19 mouse cellular contexts compared by ENCODE assay signal in the genomic region with DNA sequence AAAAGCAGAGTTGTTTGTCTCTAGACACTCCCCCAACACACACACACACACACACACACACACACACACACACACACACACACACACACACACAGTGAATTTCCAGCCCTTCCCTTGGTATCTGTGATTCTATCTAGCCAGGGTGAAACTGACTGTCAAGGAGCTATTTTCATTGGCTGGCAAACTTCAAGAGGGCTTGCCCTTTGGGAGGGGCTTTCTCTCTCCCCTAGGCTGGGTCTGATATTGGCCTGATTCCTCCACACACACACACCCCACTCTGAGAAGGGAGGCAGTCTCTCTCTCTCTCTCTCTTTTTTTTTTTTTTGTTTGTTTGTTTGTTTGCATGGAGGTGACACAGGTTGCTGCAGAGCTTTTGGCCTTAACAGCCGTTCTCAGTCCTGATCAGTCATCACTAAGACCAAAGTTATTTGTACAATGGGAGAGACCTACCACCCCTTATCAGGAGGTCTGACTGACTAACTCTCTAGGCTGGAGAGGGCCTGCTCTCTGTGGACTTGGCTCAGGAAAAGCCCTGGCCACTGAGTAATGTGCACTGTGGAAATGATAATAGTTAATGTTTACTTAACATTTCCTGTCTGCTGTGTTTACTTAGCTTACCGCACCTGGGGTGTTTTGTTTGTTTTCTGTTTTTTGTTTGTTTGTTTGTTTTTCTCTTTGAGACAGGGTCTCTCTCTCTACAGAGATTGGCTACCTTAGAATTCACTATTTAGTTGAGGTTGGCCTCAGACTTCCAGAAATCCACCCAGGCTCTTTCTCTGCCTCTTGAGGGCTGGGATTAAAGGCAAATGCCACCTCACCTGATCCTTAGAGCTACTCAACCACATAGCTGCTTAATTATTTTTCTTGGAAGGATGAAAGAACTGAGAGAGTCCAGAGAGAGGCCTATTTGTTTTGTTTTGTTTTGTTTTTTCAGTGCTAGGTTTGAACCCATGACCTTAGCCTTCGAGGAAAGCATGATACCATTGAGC. TPM values are rescaled to one million over a fixed set of nuclear protein-coding genes. Genes with fewer than 3 reads are reported as not detected.
DNase-seq lines count a peak whose midpoint lies in the region; ATAC-seq lines count a peak whose summit lies in the region.
"Had no signal": no experiment of that assay in that cellular context is flagged by ENCODE, and none has a peak within 500 bp of the region (broad histone marks: within the 10 kb centered on the region; RNA-seq: fewer than 3 reads in every experiment).

No protein-coding gene starts in this region.

- no peak overlapping the region for H3K4me3 ChIP-seq in kidney, embryonic 14.5 days (ENCODE audit: low read length)
- H3K4me3 ChIP-seq in intestine, embryonic 16.5 days (ENCODE audit: low read length), result no peak overlapping the region
- H3K4me3 ChIP-seq in liver, embryonic 15.5 days (replicated peaks), result no peak overlapping the region
- H3K4me3 ChIP-seq: gastrocnemius, adult 2 months; limb, embryonic 13.5 days; midbrain, embryonic 12.5 days; neural tube, embryonic 15.5 days had no signal

- no peaks in the 10 kb centered on the region for H3K9me3 ChIP-seq in kidney, embryonic 14.5 days (ENCODE audit: control insufficient read depth, low read length)
- no peaks in the 10 kb centered on the region for H3K9me3 ChIP-seq in intestine, embryonic 16.5 days (ENCODE audit: control insufficient read depth, low read length)
- no peaks in the 10 kb centered on the region for H3K9me3 ChIP-seq in liver, embryonic 15.5 days (replicated peaks)
- H3K9me3 ChIP-seq: G1E; limb, embryonic 13.5 days; midbrain, embryonic 12.5 days; neural tube, embryonic 15.5 days had no signal

- H3K27me3 ChIP-seq in kidney, embryonic 14.5 days (ENCODE audit: control insufficient read depth, insufficient read depth, low read length), result no peaks in the 10 kb centered on the region
- H3K27me3 ChIP-seq in intestine, embryonic 16.5 days (replicated peaks; ENCODE audit: control insufficient read depth, insufficient read depth, low read length), result no peaks in the 10 kb centered on the region
- no peaks in the 10 kb centered on the region for H3K27me3 ChIP-seq in liver, embryonic 15.5 days
- H3K27me3 ChIP-seq: limb, embryonic 13.5 days; midbrain, embryonic 12.5 days; neural tube, embryonic 15.5 days had no signal

- no peak for ATAC-seq in kidney, embryonic 14.5 days (ENCODE audit: low FRiP score, low TSS enrichment)
- peak; percentile 49 for ATAC-seq in intestine, embryonic 16.5 days
- no peak; the same call in 1 of the 2 replicates for ATAC-seq in liver, embryonic 15.5 days (ENCODE audit: insufficient read depth)
- ATAC-seq: forebrain, embryonic 14.5 days; hindbrain, postnatal 0 days had no signal

- H3K27ac ChIP-seq in kidney, embryonic 14.5 days (ENCODE audit: low read depth, low read length), result no peak overlapping the region; the same call in 1 of the 2 replicates
- peak overlapping the region; percentile 73 for H3K27ac ChIP-seq in intestine, embryonic 16.5 days (ENCODE audit: low read length)
- peak overlapping the region; percentile 48; the same call in 1 of the 2 replicates for H3K27ac ChIP-seq in liver, embryonic 15.5 days (replicated peaks)
- H3K27ac ChIP-seq: gastrocnemius, adult 2 months; hindbrain, postnatal 0 days; limb, embryonic 13.5 days; midbrain, embryonic 12.5 days; neural tube, embryonic 15.5 days had no signal

- no peaks in the 10 kb centered on the region for H3K36me3 ChIP-seq in kidney, embryonic 14.5 days (ENCODE audit: control insufficient read depth, insufficient read depth, low read length)
- H3K36me3 ChIP-seq in intestine, embryonic 16.5 days (ENCODE audit: control insufficient read depth, insufficient read depth, low read length), result no peaks in the 10 kb centered on the region
- H3K36me3 ChIP-seq in liver, embryonic 15.5 days (replicated peaks), result no peaks in the 10 kb centered on the region
- H3K36me3 ChIP-seq: G1E; limb, embryonic 13.5 days; midbrain, embryonic 12.5 days; neural tube, embryonic 15.5 days had no signal

- peak; percentile 29 for DNase-seq in kidney, postnatal 14 days
- DNase-seq in yolk sac, embryonic 10.5 days (ENCODE audit: low spot score), result peak; percentile 71
- no peak for DNase-seq in left cerebral cortex, adult 8-10 months (ENCODE audit: low spot score in 2 of 2)
- DNase-seq in adrenal gland, postnatal 4 days (ENCODE audit: low spot score in 2 of 2), result no peak
- DNase-seq: cerebellum, postnatal 14 days; gastrocnemius, adult 2 months; heart, adult 18-20 months; lung, postnatal 14 days; retina, postnatal 1 day; thymus, postnatal 36 days had no signal

- H3K4me1 ChIP-seq in kidney, embryonic 14.5 days (ENCODE audit: control insufficient read depth, insufficient read depth, low read length), result no peaks in the 10 kb centered on the region
- peaks cover 12% of the 10 kb centered on the region; the same call in 1 of the 2 replicates for H3K4me1 ChIP-seq in intestine, embryonic 16.5 days (ENCODE audit: control insufficient read depth, insufficient read depth, low read length)
- 0 out of 2 replicates have a peak, but pooled peaks cover 10% of the 10 kb centered on the region for H3K4me1 ChIP-seq in liver, embryonic 15.5 days (replicated peaks)
- H3K4me1 ChIP-seq: midbrain, embryonic 12.5 days; neural tube, embryonic 15.5 days had no signal

- 36% methylated on average over 3 of the region's 3 CpGs for WGBS in kidney, embryonic 14.5 days
- WGBS in intestine, embryonic 16.5 days, result 38% methylated on average over 3 of the region's 3 CpGs
- WGBS in liver, embryonic 15.5 days (ENCODE audit: insufficient replicate concordance), result 44% methylated on average over 3 of the region's 3 CpGs

- no peak overlapping the region for H3K9ac ChIP-seq in kidney, embryonic 14.5 days (ENCODE audit: low read depth, low read length)
- H3K9ac ChIP-seq in intestine, embryonic 16.5 days (ENCODE audit: low read depth, low read length), result no peak overlapping the region
- no peak overlapping the region for H3K9ac ChIP-seq in liver, embryonic 15.5 days
- H3K9ac ChIP-seq: limb, embryonic 13.5 days; midbrain, embryonic 12.5 days; neural tube, embryonic 15.5 days had no signal

- no peak overlapping the region for H3K4me2 ChIP-seq in kidney, embryonic 14.5 days (replicated peaks; ENCODE audit: low read depth, low read length)
- H3K4me2 ChIP-seq in intestine, embryonic 16.5 days (ENCODE audit: low read depth, low read length), result no peak overlapping the region
- H3K4me2 ChIP-seq in liver, embryonic 15.5 days, result no peak overlapping the region
- H3K4me2 ChIP-seq: limb, embryonic 13.5 days; midbrain, embryonic 12.5 days; neural tube, embryonic 15.5 days had no signal

RNA-seq across cellular contexts. Expression of a gene that starts 14.4 kb away (rescaled TPM):
- 31.5 and 88.4 TPM in 2 replicates for polyA plus RNA-seq in kidney, embryonic 14.5 days (2014; fragmentation: Nextera tagmentation; extraction: Ambion mirVana)
- polyA plus RNA-seq in intestine, embryonic 16.5 days (2015; fragmentation: Nextera tagmentation; extraction: Ambion mirVana), result 170 and 181 TPM in 2 replicates
- polyA plus RNA-seq in liver, embryonic 15.5 days (2015; fragmentation: Nextera tagmentation; extraction: Ambion mirVana), result 19.0 and 23.2 TPM in 2 replicates
- total RNA-seq in left cerebral cortex, adult 8-10 months (2022), result 1 to 10 TPM; 1.9 to 2.9 (median 2.3) TPM
- 10 to 100 TPM in 1 of 2 experiments, 1 to 10 TPM in 1; 7.7 to 26.7 TPM for total RNA-seq in adrenal gland, postnatal 4 days (2021)
- polyA plus RNA-seq: G1E had no signal

RNA-seq across cellular contexts. Expression of a gene that starts 15.5 kb away (rescaled TPM):
- polyA plus RNA-seq in kidney, embryonic 14.5 days (2014; fragmentation: Nextera tagmentation; extraction: Ambion mirVana), result 11.5 and 11.6 TPM in 2 replicates
- 8.4 and 10.6 TPM in 2 replicates for polyA plus RNA-seq in intestine, embryonic 16.5 days (2015; fragmentation: Nextera tagmentation; extraction: Ambion mirVana)
- 4.0 and 7.3 TPM in 2 replicates for polyA plus RNA-seq in liver, embryonic 15.5 days (2015; fragmentation: Nextera tagmentation; extraction: Ambion mirVana)
- total RNA-seq in left cerebral cortex, adult 8-10 months (2022), result 100 to 1,000 TPM in 1 of 4 experiments, 10 to 100 TPM in 3; 92.7 to 111 (median 96.1) TPM
- 100 to 1,000 TPM; 142 to 154 TPM for total RNA-seq in adrenal gland, postnatal 4 days (2021)

Comparison
In these comparisons a context has a peak if more than half of its experiments do, and no peak if none do; other contexts are left out.
1. DNase-seq: peak in kidney, postnatal 14 days (single experiment) and yolk sac, embryonic 10.5 days (single experiment); none in left cerebral cortex, adult 8-10 months (0 of 2) and adrenal gland, postnatal 4 days (0 of 2).